Mouse (Mus musculus): ENCODE results near the gene Srsf5.
"Not testable (repeated sequence)": the region's sequence is repeated elsewhere in the genome, so short reads cannot be mapped to it uniquely, and the experiment has no call there.

The Srsf5 gene

GRCm38 (mm10) chr12:80948202-80948601 is 2.9 kb downstream of the Srsf5 start:
- DNase-seq (ENCODE audit: low spot score in 2 of 2), result no peak

GRCm38 (mm10) chr12:80949603-80950002 is 4.3 kb downstream of the Srsf5 start:
- not testable (repeated sequence) for DNase-seq (ENCODE audit: low spot score in 2 of 2)

GRCm38 (mm10) chr12:80951640-80952219 is 6.4 kb downstream of the Srsf5 start:
- no peak for DNase-seq (ENCODE audit: low spot score in 2 of 2)

GRCm38 (mm10) chr12:80952526-80952925 is 7.2 kb downstream of the Srsf5 start:
- no peak for DNase-seq (ENCODE audit: low spot score in 2 of 2)

GRCm38 (mm10) chr12:80956039-80956438 is 10.7 kb downstream of the Srsf5 start:
- peak in 1 of 2 experiments; percentile 23 for DNase-seq (ENCODE audit: low spot score in 2 of 2)

GRCm38 (mm10) chr12:80957961-80958360 is 12.7 kb downstream of the Srsf5 start:
- DNase-seq (ENCODE audit: low spot score in 2 of 2), result peak in 1 of 2 experiments; percentile 40

GRCm38 (mm10) chr12:80962566-80962965 is 17.3 kb downstream of the Srsf5 start:
- peak in 1 of 2 experiments; percentile 52 for DNase-seq (ENCODE audit: low spot score in 2 of 2)

- peak in 1 of 2 experiments; percentile 41 for DNase-seq (ENCODE audit: low spot score in 2 of 2)
Measured at GRCm38 (mm10) chr12:80966059-80966838, 20.9 kb downstream of the Srsf5 start.

GRCm38 (mm10) chr12:80967918-80968317 is 22.6 kb downstream of the Srsf5 start:
- DNase-seq (ENCODE audit: low spot score in 2 of 2), result no peak

- peak in 1 of 2 experiments; percentile 15 for DNase-seq (ENCODE audit: low spot score in 2 of 2)
Measured at GRCm38 (mm10) chr12:80968605-80969004, 23.3 kb downstream of the Srsf5 start, which contains the start of gene Slc10a1. TSS of gene Slc10a1 (minus strand) at chr12:80968705.

GRCm38 (mm10) chr12:80970181-80970705 is 24.9 kb downstream of the Srsf5 start:
- peak in 1 of 2 experiments; percentile 54 for DNase-seq (ENCODE audit: low spot score in 2 of 2)

- DNase-seq (ENCODE audit: low spot score in 2 of 2), result no peak
Measured at GRCm38 (mm10) chr12:80971756-80972155, 26.5 kb downstream of the Srsf5 start.

GRCm38 (mm10) chr12:80975939-80976671 is 30.8 kb downstream of the Srsf5 start:
- peak in 1 of 2 experiments; percentile 23 for DNase-seq (ENCODE audit: low spot score in 2 of 2)

- peak; percentile 57 to 87 for DNase-seq (ENCODE audit: low spot score in 2 of 2)
Measured at GRCm38 (mm10) chr12:80982326-80982725, 37.0 kb downstream of the Srsf5 start.

GRCm38 (mm10) chr12:80983695-80984094 is 38.4 kb downstream of the Srsf5 start:
- no peak for DNase-seq (ENCODE audit: low spot score in 2 of 2)

- no peak for DNase-seq (ENCODE audit: low spot score in 2 of 2)
Measured at GRCm38 (mm10) chr12:80986628-80987027, 41.3 kb downstream of the Srsf5 start.

GRCm38 (mm10) chr12:80988286-80988685 is 43.0 kb downstream of the Srsf5 start:
- no peak for DNase-seq (ENCODE audit: low spot score in 2 of 2)

GRCm38 (mm10) chr12:80990901-80991445 is 45.7 kb downstream of the Srsf5 start:
- DNase-seq (ENCODE audit: low spot score in 2 of 2), result no peak

GRCm38 (mm10) chr12:80991806-80992205 is 46.5 kb downstream of the Srsf5 start:
- no peak for DNase-seq (ENCODE audit: low spot score in 2 of 2)

- DNase-seq (ENCODE audit: low spot score in 2 of 2), result no peak
Measured at GRCm38 (mm10) chr12:80992540-80993122, 47.3 kb downstream of the Srsf5 start.

GRCm38 (mm10) chr12:80993773-80994172 is 48.5 kb downstream of the Srsf5 start:
- DNase-seq (ENCODE audit: low spot score in 2 of 2), result no peak

Measured in spleen, postnatal 4 days (tissue).